34 mouse cellular contexts compared by ENCODE assay signal in the genomic region with DNA sequence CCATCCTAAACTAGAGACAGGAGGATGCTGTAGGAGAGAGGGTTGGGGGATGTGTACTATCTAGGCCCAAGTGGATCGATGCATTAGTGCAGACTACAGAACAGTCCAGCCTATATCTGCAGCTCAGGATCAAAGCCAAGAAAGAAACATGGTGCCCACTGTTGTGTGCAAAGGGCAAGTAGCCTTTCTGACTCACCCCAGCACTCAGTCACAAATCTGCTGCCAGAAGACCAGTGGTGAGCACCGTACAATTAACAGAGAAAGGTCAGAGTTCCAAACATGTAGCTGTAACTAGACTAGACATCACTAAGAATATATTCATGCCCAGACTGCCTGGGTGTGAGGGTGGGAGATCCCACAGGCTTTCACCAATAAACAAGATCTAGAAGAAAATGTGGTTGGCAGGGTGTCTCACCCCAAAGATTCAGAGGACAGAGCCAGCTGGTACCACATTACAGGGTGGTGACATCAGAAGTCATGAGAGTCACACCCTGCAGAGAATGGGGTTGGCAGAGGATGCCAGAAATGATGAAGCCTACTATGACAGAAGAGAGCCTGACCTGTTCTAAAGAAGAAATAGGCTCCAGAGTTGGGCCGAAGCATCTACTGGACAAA. TPM values are rescaled to one million over a fixed set of nuclear protein-coding genes. Genes with fewer than 3 reads are reported as not detected.
DNase-seq lines count a peak whose midpoint lies in the region; ATAC-seq lines count a peak whose summit lies in the region.
"Had no signal": no experiment of that assay in that cellular context is flagged by ENCODE, and none has a peak within 500 bp of the region (broad histone marks: within the 10 kb centered on the region; RNA-seq: fewer than 3 reads in every experiment).

No protein-coding gene starts in this region.

- no peaks in the 10 kb centered on the region for H3K9me3 ChIP-seq in midbrain, embryonic 11.5 days (ENCODE audit: control insufficient read depth, low read length)
- H3K9me3 ChIP-seq: forebrain, embryonic 15.5 days; heart, embryonic 12.5 days; hindbrain, embryonic 13.5 days; limb, embryonic 10.5 days; limb, embryonic 15.5 days; liver, embryonic 13.5 days; megakaryocyte, embryonic 14.5 days; midbrain, embryonic 13.5 days; neural tube, embryonic 15.5 days had no signal

- WGBS in midbrain, embryonic 11.5 days: 91% methylated on average over 3 of the region's 3 CpGs

- H3K4me3 ChIP-seq in midbrain, embryonic 11.5 days (ENCODE audit: low read depth, low read length): no peak overlapping the region
- H3K4me3 ChIP-seq: forebrain, embryonic 15.5 days; heart, embryonic 12.5 days; hindbrain, embryonic 13.5 days; limb, embryonic 10.5 days; limb, embryonic 15.5 days; liver, embryonic 13.5 days; megakaryocyte, embryonic 14.5 days; midbrain, embryonic 13.5 days; neural tube, embryonic 15.5 days had no signal

- no peak overlapping the region for H3K4me2 ChIP-seq in midbrain, embryonic 11.5 days
- H3K4me2 ChIP-seq: forebrain, embryonic 15.5 days; heart, embryonic 12.5 days; hindbrain, embryonic 13.5 days; limb, embryonic 15.5 days; liver, embryonic 13.5 days; midbrain, embryonic 13.5 days; neural tube, embryonic 15.5 days had no signal

- DNase-seq in heart, adult 11 months: peak; percentile 75
- no peak for DNase-seq in heart, adult 8-10 months (ENCODE audit: low spot score)
- peak; percentile 86 for DNase-seq in Muller cell, postnatal 12 days (ENCODE audit: inconsistent ontology term)
- peak; percentile 67 for DNase-seq in cerebellum, adult 9-10 months
- DNase-seq in yolk sac, embryonic 10.5 days (ENCODE audit: low spot score): no peak
- DNase-seq in midbrain, embryonic 11.5 days (ENCODE audit: low spot score, missing footprints): no peak
- no peak for DNase-seq in kidney, postnatal 14 days
- DNase-seq: adrenal gland, adult 2 months; gastrocnemius, postnatal 25 days; heart, adult 18-20 months; heart, postnatal 4 days; kidney, adult 8-10 months; kidney, postnatal 10 days; layer of hippocampus, adult 9-11 months; liver, embryonic 13.5 days; lung, adult 18-20 months; lung, postnatal 4 days; spleen, adult 18-20 months; thymus, postnatal 14 days had no signal

- no peaks in the 10 kb centered on the region for H3K36me3 ChIP-seq in midbrain, embryonic 11.5 days (ENCODE audit: control insufficient read depth, insufficient read depth, low read length)
- H3K36me3 ChIP-seq: heart, embryonic 12.5 days; limb, embryonic 10.5 days; limb, embryonic 15.5 days; liver, embryonic 13.5 days had no signal

- H3K9ac ChIP-seq in midbrain, embryonic 11.5 days (ENCODE audit: low read length): no peak overlapping the region
- H3K9ac ChIP-seq: forebrain, embryonic 15.5 days; heart, embryonic 12.5 days; hindbrain, embryonic 13.5 days; limb, embryonic 15.5 days; liver, embryonic 13.5 days; midbrain, embryonic 13.5 days; neural tube, embryonic 15.5 days had no signal

- no peaks in the 10 kb centered on the region for H3K4me1 ChIP-seq in midbrain, embryonic 11.5 days (ENCODE audit: control insufficient read depth, insufficient read depth, low read length)

- H3K27me3 ChIP-seq in midbrain, embryonic 11.5 days (ENCODE audit: control insufficient read depth, insufficient read depth, low read length): peaks cover 6% of the 10 kb centered on the region
- H3K27me3 ChIP-seq: forebrain, embryonic 15.5 days; midbrain, embryonic 13.5 days; neural tube, embryonic 15.5 days had no signal

- no peak overlapping the region for H3K27ac ChIP-seq in midbrain, embryonic 11.5 days (ENCODE audit: low read depth, low read length)
- H3K27ac ChIP-seq: forebrain, embryonic 15.5 days; hindbrain, embryonic 13.5 days; limb, embryonic 10.5 days; limb, embryonic 15.5 days; liver, embryonic 13.5 days; midbrain, embryonic 13.5 days; neural tube, embryonic 15.5 days had no signal

- ATAC-seq in midbrain, embryonic 11.5 days (ENCODE audit: low FRiP score): no peak
- ATAC-seq: CD4-positive, CD25-positive, alpha-beta regulatory T cell, adult 4 months; forebrain, embryonic 15.5 days; intestine, embryonic 16.5 days; lung, postnatal 0 days; midbrain, embryonic 13.5 days had no signal

RNA-seq across cellular contexts. Expression of a gene that starts 4.8 kb away (rescaled TPM):
- total RNA-seq in heart, adult 8-10 months (2022): under 1 TPM in 3 of 4 experiments, not detected in 1; 0.17 to 0.31 (median 0.22) TPM
- polyA plus RNA-seq in midbrain, embryonic 11.5 days (2014; fragmentation: Nextera tagmentation; extraction: Ambion mirVana): 0.91 and 1.1 TPM in 2 replicates
- total RNA-seq: monocyte, adult 5-6 weeks had no signal
- polyA plus RNA-seq: heart, postnatal 0 days had no signal

RNA-seq across cellular contexts. Expression of a gene that starts 12.0 kb away (rescaled TPM):
- total RNA-seq in heart, adult 8-10 months (2022): not detected
- polyA plus RNA-seq in midbrain, embryonic 11.5 days (2014; fragmentation: Nextera tagmentation; extraction: Ambion mirVana): 0.18 TPM in 1 of 2 replicates, not detected in the other
- total RNA-seq: adrenal gland, adult 2 months; gastrocnemius, adult 18-20 months; gastrocnemius, postnatal 25 days; left cerebral cortex, postnatal 10 days; monocyte, adult 5-6 weeks had no signal
- polyA plus RNA-seq: adrenal gland, adult 2 months; forebrain, embryonic 15.5 days; hindbrain, embryonic 13.5 days; midbrain, embryonic 13.5 days; neural tube, embryonic 15.5 days had no signal

Comparison
In these comparisons a context has a peak if more than half of its experiments do, and no peak if none do; other contexts are left out.
1. DNase-seq: peak in heart, adult 11 months (single experiment), Muller cell, postnatal 12 days (single experiment) and cerebellum, adult 9-10 months (single experiment); none in heart, adult 8-10 months (single experiment), yolk sac, embryonic 10.5 days (single experiment), midbrain, embryonic 11.5 days (single experiment) and kidney, postnatal 14 days (single experiment).